Mouse (Mus musculus) cerebellum, adult 2 months (tissue): ENCODE measurements around the gene Hist1h2bj.

Experiments used
- CTCF ChIP-seq: fragments of 200-500 bp; IDR thresholded peaks from 2 replicates; pipeline ENCODE4 v1.5.1; 2011; ENCODE audit warnings: low read depth, mild to moderate bottlenecking, control low read depth, low read length, moderate library complexity, borderline replicate concordance; ENCODE audit not compliant: insufficient read depth
- POLR2A ChIP-seq: fragments of 200-500 bp; IDR thresholded peaks from 2 replicates; pipeline ENCODE4 v1.6.1; 2011; ENCODE audit warnings: low read length, control low read depth, borderline replicate concordance; ENCODE audit not compliant: insufficient read depth

GRCm38 (mm10) chr13:22001346-22001745, 41.7 kb upstream of the Hist1h2bj start:
- TF ChIP-seq CTCF (no peak), POLR2A (no peak)
